Mouse (Mus musculus) T-helper 17 cell (primary cell): Measurements from ENCODE around the gene Sntb2.

Source experiments
- in situ Hi-C, 2 experiments: fragments of 300-600 bp; cut with MboI, MseI; formaldehyde crosslinking; loops; 1 replicate in 1 of 2; 2 replicates in 1 of 2; pipeline ENCODE4 v1.15.1; 2025; ENCODE audit warnings: high pct_unique_total_duplicates in 2 of 2

Gene Sntb2

GRCm38 (mm10) chr8:106929155-106929913 is 6.2 kb upstream of the Sntb2 start:
- in situ Hi-C loops: loop anchor here in 1 of 2 experiments (5.0 kb wide), 1 partner anchor 73 kb away; no protein-coding TSS in a partner anchor

GRCm38 (mm10) chr8:106929921-106930320 is 5.6 kb upstream of the Sntb2 start:
- in situ Hi-C loops: loop anchor here in 1 of 2 experiments (5.0 kb wide), 1 partner anchor 72 kb away; no protein-coding TSS in a partner anchor

GRCm38 (mm10) chr8:106932376-106933065 is 3.0 kb upstream of the Sntb2 start:
- in situ Hi-C loops: no loop called here

GRCm38 (mm10) chr8:106933506-106934143 is 1.9 kb upstream of the Sntb2 start:
- in situ Hi-C loops: no loop called here

GRCm38 (mm10) chr8:106934226-106934977 is 1.1 kb upstream of the Sntb2 start:
- in situ Hi-C loops: no loop called here

GRCm38 (mm10) chr8:106935899-106936477 is 438 bp downstream of the Sntb2 start:
- in situ Hi-C loops: no loop called here

- in situ Hi-C loops: no loop called here
These were observed 1.0 kb downstream of the Sntb2 start for GRCm38 (mm10) chr8:106936478-106937051.

GRCm38 (mm10) chr8:106937081-106937800 is 1.7 kb downstream of the Sntb2 start:
- in situ Hi-C loops: no loop called here

GRCm38 (mm10) chr8:106941806-106942205 is 6.3 kb downstream of the Sntb2 start:
- in situ Hi-C loops: no loop called here

GRCm38 (mm10) chr8:106943874-106944418 is 8.4 kb downstream of the Sntb2 start:
- in situ Hi-C loops: no loop called here

GRCm38 (mm10) chr8:106944756-106945155 is 9.2 kb downstream of the Sntb2 start:
- in situ Hi-C loops: no loop called here

- in situ Hi-C loops: no loop called here
These were observed 13.2 kb downstream of the Sntb2 start for GRCm38 (mm10) chr8:106948678-106949243.

GRCm38 (mm10) chr8:106951707-106952106 is 16.2 kb downstream of the Sntb2 start:
- in situ Hi-C loops: no loop called here

- in situ Hi-C loops: no loop called here
These were observed 18.0 kb downstream of the Sntb2 start for GRCm38 (mm10) chr8:106953571-106953970.

GRCm38 (mm10) chr8:106957086-106957485 is 21.5 kb downstream of the Sntb2 start:
- in situ Hi-C loops: no loop called here

GRCm38 (mm10) chr8:106958212-106958611 is 22.7 kb downstream of the Sntb2 start:
- in situ Hi-C loops: no loop called here

- in situ Hi-C loops: no loop called here
These were observed 24.1 kb downstream of the Sntb2 start for GRCm38 (mm10) chr8:106959626-106960025.

GRCm38 (mm10) chr8:106962322-106962721 is 26.8 kb downstream of the Sntb2 start:
- in situ Hi-C loops: no loop called here

GRCm38 (mm10) chr8:106963365-106963764 is 27.8 kb downstream of the Sntb2 start:
- in situ Hi-C loops: no loop called here

GRCm38 (mm10) chr8:106964573-106964972 is 29.0 kb downstream of the Sntb2 start:
- in situ Hi-C loops: no loop called here
